Mouse (Mus musculus): Measurements from ENCODE around the gene Pin1. TPM values are rescaled to one million over a fixed set of nuclear protein-coding genes. Genes with fewer than 3 reads are reported as not detected.
"Not testable (repeated sequence)": the region's sequence is repeated elsewhere in the genome, so short reads cannot be mapped to it uniquely, and the experiment has no call there.

The Pin1 gene
- polyA plus RNA-seq, 1 experiment: 55.5 TPM

GRCm38 (mm10) chr9:20616685-20617084 lies 35.2 kb upstream of the Pin1 start:
- Histone ChIP-seq H3K4me3 (ENCODE audit: insufficient read depth, poor library complexity, severe bottlenecking) (no peak overlapping the region), H3K79me2 (ENCODE audit: control insufficient read depth, insufficient read depth) (no peaks in the 10 kb centered on the region), H3K79me3 (ENCODE audit: low read depth) (no peaks in the 10 kb centered on the region), H3K36me3 (ENCODE audit: control insufficient read depth, insufficient read depth) (no peaks in the 10 kb centered on the region), H3ac (ENCODE audit: control insufficient read depth, insufficient read length, low read depth) (no peak overlapping the region), H3K27me3 (ENCODE audit: control insufficient read depth, insufficient read depth, insufficient read length) (no peaks in the 10 kb centered on the region)
- TF ChIP-seq USF1 (IDR thresholded peaks at IDR 0.05; ENCODE audit: low read depth) (no peak), CEBPB (IDR thresholded peaks at IDR 0.05; ENCODE audit: low read depth) (no peak), CTCF (IDR thresholded peaks at IDR 0.05; ENCODE audit: control insufficient read depth, insufficient read depth, insufficient read length) (no peak), FOSL1 (IDR thresholded peaks at IDR 0.05; ENCODE audit: insufficient read depth, low read length, poor library complexity, severe bottlenecking) (no peak), MYOD1 (IDR thresholded peaks at IDR 0.05; ENCODE audit: control insufficient read depth, insufficient read length, low read depth) (no peak), MYOG (IDR thresholded peaks at IDR 0.05; ENCODE audit: control insufficient read depth, extremely low read depth, insufficient read length) (no peak), MAX (IDR thresholded peaks at IDR 0.05) (no peak)

- no peak overlapping the region for H3ac ChIP-seq (ENCODE audit: control insufficient read depth, insufficient read length, low read depth)
- H3K79me2 ChIP-seq (ENCODE audit: control insufficient read depth, insufficient read depth): no peaks in the 10 kb centered on the region
- no peak overlapping the region for H3K4me3 ChIP-seq (ENCODE audit: insufficient read depth, poor library complexity, severe bottlenecking)
- TF ChIP-seq FOSL1 (IDR thresholded peaks at IDR 0.05; ENCODE audit: insufficient read depth, low read length, poor library complexity, severe bottlenecking): no peak
- H3K79me3 ChIP-seq (ENCODE audit: low read depth): no peaks in the 10 kb centered on the region
- H3K36me3 ChIP-seq (ENCODE audit: control insufficient read depth, insufficient read depth): no peaks in the 10 kb centered on the region
- H3K27me3 ChIP-seq (ENCODE audit: control insufficient read depth, insufficient read depth, insufficient read length): no peaks in the 10 kb centered on the region
Measured at GRCm38 (mm10) chr9:20631332-20631731, 20.6 kb upstream of the Pin1 start.

GRCm38 (mm10) chr9:20635676-20636075 lies 16.2 kb upstream of the Pin1 start:
- peaks cover 17% of the 10 kb centered on the region for H3K79me3 ChIP-seq (ENCODE audit: low read depth)
- not testable (repeated sequence) for H3K27me3 ChIP-seq (ENCODE audit: control insufficient read depth, insufficient read depth, insufficient read length); H3K36me3 ChIP-seq (ENCODE audit: control insufficient read depth, insufficient read depth); H3K4me3 ChIP-seq (ENCODE audit: insufficient read depth, poor library complexity, severe bottlenecking); H3ac ChIP-seq (ENCODE audit: control insufficient read depth, insufficient read length, low read depth)
- peaks cover 30% of the 10 kb centered on the region for H3K79me2 ChIP-seq (ENCODE audit: control insufficient read depth, insufficient read depth)

GRCm38 (mm10) chr9:20636256-20636655 lies 15.6 kb upstream of the Pin1 start:
- no peak overlapping the region for H3K4me3 ChIP-seq (ENCODE audit: insufficient read depth, poor library complexity, severe bottlenecking)
- H3K36me3 ChIP-seq (ENCODE audit: control insufficient read depth, insufficient read depth): peaks cover 4% of the 10 kb centered on the region
- no peaks in the 10 kb centered on the region for H3K27me3 ChIP-seq (ENCODE audit: control insufficient read depth, insufficient read depth, insufficient read length)
- H3K79me3 ChIP-seq (ENCODE audit: low read depth): peaks cover 23% of the 10 kb centered on the region
- no peak overlapping the region for H3ac ChIP-seq (ENCODE audit: control insufficient read depth, insufficient read length, low read depth)
- TF ChIP-seq USF1 (IDR thresholded peaks at IDR 0.05; ENCODE audit: low read depth): no peak
- no peak for TF ChIP-seq MYOG (IDR thresholded peaks at IDR 0.05; ENCODE audit: control insufficient read depth, extremely low read depth, insufficient read length)
- TF ChIP-seq CEBPB (IDR thresholded peaks at IDR 0.05; ENCODE audit: low read depth): no peak
- TF ChIP-seq MYOD1 (IDR thresholded peaks at IDR 0.05; ENCODE audit: control insufficient read depth, insufficient read length, low read depth): no peak
- no peak for TF ChIP-seq FOSL1 (IDR thresholded peaks at IDR 0.05; ENCODE audit: insufficient read depth, low read length, poor library complexity, severe bottlenecking)
- no peak for TF ChIP-seq CTCF (IDR thresholded peaks at IDR 0.05; ENCODE audit: control insufficient read depth, insufficient read depth, insufficient read length)
- no peak for TF ChIP-seq MAX (IDR thresholded peaks at IDR 0.05)
- peaks cover 36% of the 10 kb centered on the region for H3K79me2 ChIP-seq (ENCODE audit: control insufficient read depth, insufficient read depth)

GRCm38 (mm10) chr9:20636790-20637189 lies 15.1 kb upstream of the Pin1 start:
- TF ChIP-seq CTCF (IDR thresholded peaks at IDR 0.05; ENCODE audit: control insufficient read depth, insufficient read depth, insufficient read length): no peak
- no peak for TF ChIP-seq MYOD1 (IDR thresholded peaks at IDR 0.05; ENCODE audit: control insufficient read depth, insufficient read length, low read depth)
- TF ChIP-seq FOSL1 (IDR thresholded peaks at IDR 0.05; ENCODE audit: insufficient read depth, low read length, poor library complexity, severe bottlenecking): no peak
- TF ChIP-seq MAX (IDR thresholded peaks at IDR 0.05): no peak
- no peak for TF ChIP-seq USF1 (IDR thresholded peaks at IDR 0.05; ENCODE audit: low read depth)
- H3ac ChIP-seq (ENCODE audit: control insufficient read depth, insufficient read length, low read depth): no peak overlapping the region
- H3K27me3 ChIP-seq (ENCODE audit: control insufficient read depth, insufficient read depth, insufficient read length): no peaks in the 10 kb centered on the region
- no peak overlapping the region for H3K4me3 ChIP-seq (ENCODE audit: insufficient read depth, poor library complexity, severe bottlenecking)
- peaks cover 28% of the 10 kb centered on the region for H3K79me3 ChIP-seq (ENCODE audit: low read depth)
- peaks cover 41% of the 10 kb centered on the region for H3K79me2 ChIP-seq (ENCODE audit: control insufficient read depth, insufficient read depth)
- H3K36me3 ChIP-seq (ENCODE audit: control insufficient read depth, insufficient read depth): peaks cover 4% of the 10 kb centered on the region

GRCm38 (mm10) chr9:20638552-20638951 lies 13.3 kb upstream of the Pin1 start:
- Histone ChIP-seq H3K27me3 (ENCODE audit: control insufficient read depth, insufficient read depth, insufficient read length) (no peaks in the 10 kb centered on the region), H3K36me3 (ENCODE audit: control insufficient read depth, insufficient read depth) (peaks cover 4% of the 10 kb centered on the region), H3ac (ENCODE audit: control insufficient read depth, insufficient read length, low read depth) (no peak overlapping the region), H3K79me3 (ENCODE audit: low read depth) (peaks cover 28% of the 10 kb centered on the region), H3K4me3 (ENCODE audit: insufficient read depth, poor library complexity, severe bottlenecking) (no peak overlapping the region), H3K79me2 (ENCODE audit: control insufficient read depth, insufficient read depth) (peaks cover 54% of the 10 kb centered on the region)
- TF ChIP-seq USF1 (IDR thresholded peaks at IDR 0.05; ENCODE audit: low read depth) (no peak), MAX (IDR thresholded peaks at IDR 0.05) (no peak)

- H3K4me3 ChIP-seq (ENCODE audit: insufficient read depth, poor library complexity, severe bottlenecking): no peak overlapping the region
- no peak overlapping the region for H3ac ChIP-seq (ENCODE audit: control insufficient read depth, insufficient read length, low read depth)
Measured at GRCm38 (mm10) chr9:20639486-20639885, 12.4 kb upstream of the Pin1 start.

More at GRCm38 (mm10) chr9:20639486-20639885, 12.4 kb upstream of the Pin1 start:
- Histone ChIP-seq H3K79me3 (ENCODE audit: low read depth) (peaks cover 35% of the 10 kb centered on the region), H3K36me3 (ENCODE audit: control insufficient read depth, insufficient read depth) (peaks cover 4% of the 10 kb centered on the region), H3K27me3 (ENCODE audit: control insufficient read depth, insufficient read depth, insufficient read length) (no peaks in the 10 kb centered on the region), H3K79me2 (ENCODE audit: control insufficient read depth, insufficient read depth) (peaks cover 63% of the 10 kb centered on the region)
- TF ChIP-seq USF1 (IDR thresholded peaks at IDR 0.05; ENCODE audit: low read depth) (no peak), MAX (IDR thresholded peaks at IDR 0.05) (no peak), FOSL1 (IDR thresholded peaks at IDR 0.05; ENCODE audit: insufficient read depth, low read length, poor library complexity, severe bottlenecking) (no peak), CEBPB (IDR thresholded peaks at IDR 0.05; ENCODE audit: low read depth) (no peak), MYOG (IDR thresholded peaks at IDR 0.05; ENCODE audit: control insufficient read depth, extremely low read depth, insufficient read length) (no peak)
